Mouse (Mus musculus): ENCODE measurements around the gene Meaf6.

Gene Meaf6

GRCm38 (mm10) chr4:125144627-125145026, 59.7 kb downstream of the Meaf6 start:
- DNase-seq (ENCODE audit: low read depth): no peak

- no peak for DNase-seq (ENCODE audit: low read depth)
These were observed 60.3 kb downstream of the Meaf6 start for GRCm38 (mm10) chr4:125145213-125145612.

GRCm38 (mm10) chr4:125147970-125148369, 63.0 kb downstream of the Meaf6 start:
- DNase-seq (ENCODE audit: low read depth): no peak

- DNase-seq (ENCODE audit: low read depth): no peak
These were observed 64.5 kb downstream of the Meaf6 start for GRCm38 (mm10) chr4:125149460-125149859.

DNA sequence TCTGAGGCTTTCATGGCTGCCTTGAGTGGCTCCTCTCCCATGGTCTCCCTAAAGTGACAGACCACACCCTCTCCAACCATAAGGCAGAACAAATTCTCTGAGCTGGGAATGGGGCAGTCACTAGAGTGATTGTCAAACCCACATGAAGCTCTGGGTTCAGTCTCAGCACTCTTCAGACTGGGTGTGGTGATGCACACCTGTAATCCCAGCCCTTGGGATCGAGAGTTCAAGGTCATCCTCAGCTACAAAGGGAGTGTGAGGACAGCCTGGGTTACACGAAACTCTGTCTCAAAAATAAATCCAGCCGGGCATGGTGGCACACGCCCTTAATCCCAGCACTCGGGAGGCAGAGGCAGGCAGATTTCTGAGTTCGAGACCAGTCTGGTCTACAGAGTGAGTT, 67.5 kb downstream of the Meaf6 start:
- no peak for DNase-seq (ENCODE audit: low read depth)

- DNase-seq (ENCODE audit: low read depth): no peak
These were observed 68.8 kb downstream of the Meaf6 start for GRCm38 (mm10) chr4:125153659-125154241.

DNA sequence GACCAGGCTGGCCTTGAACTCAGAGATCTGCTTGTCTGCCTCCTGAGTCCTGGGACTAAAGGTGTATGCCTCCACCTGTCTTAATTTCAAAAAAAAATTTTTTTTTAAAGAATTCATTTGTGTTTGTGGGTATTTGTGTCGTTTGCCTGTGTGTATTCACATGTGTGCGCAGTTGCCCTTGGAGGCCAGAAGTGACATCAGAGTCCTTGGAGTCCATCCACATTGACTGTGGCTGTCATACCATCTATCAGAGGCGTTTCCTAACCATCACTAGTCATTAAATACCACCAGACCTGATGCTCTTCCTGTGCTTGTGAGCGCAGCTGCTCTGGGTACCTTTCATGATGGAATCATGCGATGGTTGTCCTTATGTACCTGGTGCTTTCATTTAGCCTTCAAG, 70.7 kb downstream of the Meaf6 start:
- DNase-seq (ENCODE audit: low read depth): no peak

GRCm38 (mm10) chr4:125157322-125157721, 72.4 kb downstream of the Meaf6 start:
- no peak for DNase-seq (ENCODE audit: low read depth)

GRCm38 (mm10) chr4:125158081-125158480, 73.1 kb downstream of the Meaf6 start:
- DNase-seq (ENCODE audit: low read depth): no peak

- no peak for DNase-seq (ENCODE audit: low read depth)
These were observed 73.8 kb downstream of the Meaf6 start for GRCm38 (mm10) chr4:125158581-125159317.

- peak; percentile 16 for DNase-seq (ENCODE audit: low read depth)
These were observed 75.5 kb downstream of the Meaf6 start for GRCm38 (mm10) chr4:125160320-125160950.

- DNase-seq (ENCODE audit: low read depth): no peak
These were observed 76.0 kb downstream of the Meaf6 start for GRCm38 (mm10) chr4:125160951-125161331.

DNA sequence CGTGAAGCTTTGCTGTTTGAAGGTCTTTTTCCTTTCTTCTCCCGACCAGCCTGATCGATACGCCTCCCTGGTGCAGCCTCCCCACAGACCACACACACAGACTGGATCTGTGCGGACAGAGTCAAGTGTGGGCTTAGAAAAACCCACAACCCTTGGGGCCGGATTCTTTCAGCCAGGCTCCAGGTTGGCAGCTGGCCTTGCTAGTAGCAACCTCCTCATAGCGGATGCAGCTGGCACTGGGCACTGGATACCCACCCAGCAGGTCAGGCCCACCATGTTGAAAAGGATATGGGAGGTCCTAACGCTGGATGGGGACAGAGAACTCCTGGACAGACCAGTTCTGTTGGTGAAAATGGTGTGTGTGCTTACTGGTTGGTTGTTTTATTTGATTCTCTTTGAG, 76.5 kb downstream of the Meaf6 start:
- no peak for DNase-seq (ENCODE audit: low read depth)

GRCm38 (mm10) chr4:125162701-125163100, 77.8 kb downstream of the Meaf6 start:
- no peak for DNase-seq (ENCODE audit: low read depth)
